Mouse (Mus musculus): ENCODE measurements around the gene Dgke. TPM values are rescaled to one million over a fixed set of nuclear protein-coding genes. Genes with fewer than 3 reads are reported as not detected.

The Dgke gene
- polyA plus RNA-seq, 1 experiment from 2014 or later = 1.9 TPM

DNA sequence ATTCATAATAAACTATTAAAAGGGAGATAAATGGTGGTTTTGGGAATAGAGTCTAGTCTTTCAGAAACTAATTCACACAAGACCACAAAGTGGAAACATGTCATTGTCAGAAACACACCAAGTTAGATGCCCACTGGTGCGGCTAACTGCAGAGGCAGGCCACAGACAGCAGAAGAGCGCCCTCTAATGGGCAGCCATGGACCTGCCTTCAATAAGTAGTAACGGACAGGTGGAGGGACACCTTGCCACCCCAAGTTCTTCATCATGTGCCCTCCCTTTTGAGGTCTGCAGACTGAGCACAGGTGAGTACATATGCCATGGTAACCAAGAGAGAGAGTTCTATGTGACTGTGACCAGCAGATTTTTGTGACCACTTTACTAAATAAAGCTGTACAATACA lies 27.3 kb downstream of the Dgke start:
- Histone ChIP-seq H3K9me3 (ENCODE audit: control insufficient read depth, low read length) (no peaks in the 10 kb centered on the region), H3K4me3 (ENCODE audit: low read depth, low read length) (no peak overlapping the region), H3K4me2 (no peak overlapping the region), H3K4me1 (replicated peaks; ENCODE audit: control insufficient read depth, insufficient read depth, low read length) (no peaks in the 10 kb centered on the region), H3K9ac (ENCODE audit: low read depth, low read length) (no peak overlapping the region), H3K27ac (ENCODE audit: low read depth, low read length) (no peak overlapping the region), H3K27me3 (replicated peaks; ENCODE audit: control insufficient read depth, insufficient read depth, low read length) (no peaks in the 10 kb centered on the region), H3K36me3 (ENCODE audit: control insufficient read depth, insufficient read depth, low read length) (peaks cover 14% of the 10 kb centered on the region; the same call in 1 of the 2 replicates)
- no peak for DNase-seq (ENCODE audit: low spot score)
- WGBS = 30% methylated on average over 3 of the region's 3 CpGs
- 0 out of 2 replicates have a peak, but pooled peaks have one; percentile 43 for ATAC-seq (replicated peaks; ENCODE audit: low FRiP score)

GRCm38 (mm10) chr11:89038496-89038895 lies 28.2 kb downstream of the Dgke start:
- no peak overlapping the region for H3K4me2 ChIP-seq
- no peaks in the 10 kb centered on the region for H3K27me3 ChIP-seq (replicated peaks; ENCODE audit: control insufficient read depth, insufficient read depth, low read length)
- H3K27ac ChIP-seq (ENCODE audit: low read depth, low read length) = no peak overlapping the region
- H3K36me3 ChIP-seq (ENCODE audit: control insufficient read depth, insufficient read depth, low read length) = peaks cover 10% of the 10 kb centered on the region; the same call in 1 of the 2 replicates
- H3K4me3 ChIP-seq (ENCODE audit: low read depth, low read length) = no peak overlapping the region
- ATAC-seq (replicated peaks; ENCODE audit: low FRiP score) (no peak), DNase-seq (ENCODE audit: low spot score) (no peak)
- no peaks in the 10 kb centered on the region for H3K9me3 ChIP-seq (ENCODE audit: control insufficient read depth, low read length)
- WGBS = 89% methylated on average over 6 of the region's 6 CpGs
- H3K9ac ChIP-seq (ENCODE audit: low read depth, low read length) = no peak overlapping the region
- H3K4me1 ChIP-seq (replicated peaks; ENCODE audit: control insufficient read depth, insufficient read depth, low read length) = no peaks in the 10 kb centered on the region

GRCm38 (mm10) chr11:89035552-89035951 lies 31.1 kb downstream of the Dgke start:
- ATAC-seq (replicated peaks; ENCODE audit: low FRiP score) (no peak), DNase-seq (ENCODE audit: low spot score) (no peak)
- Histone ChIP-seq H3K36me3 (ENCODE audit: control insufficient read depth, insufficient read depth, low read length) (peaks cover 7% of the 10 kb centered on the region; the same call in 1 of the 2 replicates), H3K27ac (ENCODE audit: low read depth, low read length) (no peak overlapping the region), H3K9ac (ENCODE audit: low read depth, low read length) (no peak overlapping the region), H3K4me3 (ENCODE audit: low read depth, low read length) (no peak overlapping the region), H3K4me2 (no peak overlapping the region), H3K4me1 (replicated peaks; ENCODE audit: control insufficient read depth, insufficient read depth, low read length) (no peaks in the 10 kb centered on the region), H3K27me3 (replicated peaks; ENCODE audit: control insufficient read depth, insufficient read depth, low read length) (no peaks in the 10 kb centered on the region), H3K9me3 (ENCODE audit: control insufficient read depth, low read length) (no peaks in the 10 kb centered on the region)
- 86% methylated on average over 3 of the region's 3 CpGs for WGBS

DNA sequence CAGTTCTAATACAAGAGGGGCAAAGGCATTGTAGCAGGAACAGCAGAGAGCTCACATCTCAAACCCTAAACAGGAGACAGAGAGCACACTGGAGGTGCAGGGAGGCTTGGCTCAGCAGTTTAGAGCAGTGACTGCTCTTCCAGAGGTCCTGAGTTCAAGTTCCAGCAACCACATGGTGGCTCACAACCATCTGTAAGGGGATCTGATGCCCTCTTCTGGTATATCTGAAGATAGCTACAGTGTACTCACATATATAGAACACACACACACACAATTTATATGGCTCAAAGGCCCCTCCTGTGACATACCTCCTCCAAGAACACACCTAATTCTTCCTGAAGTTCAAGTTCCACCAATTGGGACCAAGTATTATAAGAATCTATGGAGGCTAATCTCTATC lies 32.1 kb downstream of the Dgke start:
- Histone ChIP-seq H3K27ac (ENCODE audit: low read depth, low read length) (no peak overlapping the region), H3K27me3 (replicated peaks; ENCODE audit: control insufficient read depth, insufficient read depth, low read length) (no peaks in the 10 kb centered on the region), H3K9me3 (ENCODE audit: control insufficient read depth, low read length) (no peaks in the 10 kb centered on the region), H3K4me2 (no peak overlapping the region), H3K9ac (ENCODE audit: low read depth, low read length) (no peak overlapping the region), H3K36me3 (ENCODE audit: control insufficient read depth, insufficient read depth, low read length) (0 out of 2 replicates have a peak, but pooled peaks cover 3% of the 10 kb centered on the region), H3K4me3 (ENCODE audit: low read depth, low read length) (no peak overlapping the region), H3K4me1 (replicated peaks; ENCODE audit: control insufficient read depth, insufficient read depth, low read length) (no peaks in the 10 kb centered on the region)
- ATAC-seq (replicated peaks; ENCODE audit: low FRiP score) = no peak
- no peak for DNase-seq (ENCODE audit: low spot score)

DNA sequence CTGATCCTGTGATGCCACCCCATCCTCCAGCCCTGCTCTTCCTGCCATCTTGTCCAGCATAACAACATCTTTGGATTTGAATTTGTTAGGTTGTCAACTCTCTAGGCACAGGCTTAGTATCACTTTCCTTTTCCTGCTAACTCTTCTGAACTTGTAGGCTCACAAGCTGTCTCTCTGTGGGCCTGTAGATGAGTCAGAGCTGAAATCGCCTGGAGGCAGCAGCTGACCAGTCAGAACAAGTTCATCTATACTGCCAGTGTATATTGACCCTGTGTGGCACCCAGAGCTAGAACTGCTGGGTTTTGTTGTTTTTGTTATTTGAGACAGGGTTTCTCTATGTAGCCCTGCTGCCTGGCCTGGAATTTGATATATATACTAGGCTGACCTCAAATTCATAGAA lies 35.5 kb downstream of the Dgke start:
- H3K36me3 ChIP-seq (ENCODE audit: control insufficient read depth, insufficient read depth, low read length) = no peaks in the 10 kb centered on the region
- H3K4me1 ChIP-seq (replicated peaks; ENCODE audit: control insufficient read depth, insufficient read depth, low read length) = peaks cover 18% of the 10 kb centered on the region
- no peak for DNase-seq (ENCODE audit: low spot score)
- no peak overlapping the region for H3K4me3 ChIP-seq (ENCODE audit: low read depth, low read length)
- no peak overlapping the region for H3K4me2 ChIP-seq
- H3K27ac ChIP-seq (ENCODE audit: low read depth, low read length) = no peak overlapping the region
- WGBS = 77% methylated on average over 1 of the region's 1 CpGs
- no peaks in the 10 kb centered on the region for H3K27me3 ChIP-seq (replicated peaks; ENCODE audit: control insufficient read depth, insufficient read depth, low read length)
- no peaks in the 10 kb centered on the region for H3K9me3 ChIP-seq (ENCODE audit: control insufficient read depth, low read length)
- no peak for ATAC-seq (replicated peaks; ENCODE audit: low FRiP score)
- H3K9ac ChIP-seq (ENCODE audit: low read depth, low read length) = no peak overlapping the region

- Histone ChIP-seq H3K9ac (ENCODE audit: low read depth, low read length) (no peak overlapping the region), H3K27me3 (replicated peaks; ENCODE audit: control insufficient read depth, insufficient read depth, low read length) (no peaks in the 10 kb centered on the region), H3K9me3 (ENCODE audit: control insufficient read depth, low read length) (no peaks in the 10 kb centered on the region), H3K27ac (ENCODE audit: low read depth, low read length) (no peak overlapping the region), H3K4me3 (ENCODE audit: low read depth, low read length) (no peak overlapping the region), H3K36me3 (ENCODE audit: control insufficient read depth, insufficient read depth, low read length) (no peaks in the 10 kb centered on the region), H3K4me2 (no peak overlapping the region), H3K4me1 (replicated peaks; ENCODE audit: control insufficient read depth, insufficient read depth, low read length) (peaks cover 18% of the 10 kb centered on the region)
- ATAC-seq (replicated peaks; ENCODE audit: low FRiP score) (no peak), DNase-seq (ENCODE audit: low spot score) (no peak)
- 91% methylated on average over 6 of the region's 6 CpGs for WGBS
These were observed 36.1 kb downstream of the Dgke start for GRCm38 (mm10) chr11:89030552-89030951.

DNA sequence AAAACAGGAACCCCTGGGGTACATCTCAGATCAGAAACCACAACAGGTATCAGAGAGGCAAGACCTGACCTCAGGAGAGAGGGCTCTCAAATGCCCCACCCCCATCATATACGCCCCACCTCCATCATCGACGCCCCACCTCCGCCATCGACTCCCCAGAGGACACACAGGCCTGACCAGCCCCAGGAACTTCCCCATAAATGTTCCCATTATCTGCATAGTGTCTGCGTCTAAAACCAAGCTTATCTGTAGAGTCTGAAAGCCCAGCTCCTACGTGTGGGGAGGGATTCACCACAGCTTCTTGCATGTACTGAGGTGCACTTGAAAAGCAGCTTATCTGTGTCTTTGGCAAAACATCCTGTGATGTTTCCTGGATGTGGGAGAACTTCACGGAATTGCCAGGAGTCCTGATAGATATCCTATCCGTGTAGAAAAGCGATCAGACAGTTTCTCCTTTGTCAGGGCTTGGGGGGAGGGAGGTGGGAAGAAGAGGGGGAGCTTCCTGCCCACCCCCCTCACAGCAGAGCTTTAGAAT lies 37.7 kb downstream of the Dgke start:
- WGBS = 16% methylated on average over 10 of the region's 10 CpGs
- no peaks in the 10 kb centered on the region for H3K27me3 ChIP-seq (replicated peaks; ENCODE audit: control insufficient read depth, insufficient read depth, low read length)
- no peaks in the 10 kb centered on the region for H3K9me3 ChIP-seq (ENCODE audit: control insufficient read depth, low read length)
- H3K4me2 ChIP-seq = 0 out of 2 replicates have a peak overlapping the region, but pooled peaks have one; percentile 0
- DNase-seq (ENCODE audit: low spot score) = peak; percentile 48
- H3K4me1 ChIP-seq (replicated peaks; ENCODE audit: control insufficient read depth, insufficient read depth, low read length) = peaks cover 21% of the 10 kb centered on the region
- ATAC-seq (replicated peaks; ENCODE audit: low FRiP score) = peak; percentile 83
- no peaks in the 10 kb centered on the region for H3K36me3 ChIP-seq (ENCODE audit: control insufficient read depth, insufficient read depth, low read length)
- H3K27ac ChIP-seq (ENCODE audit: low read depth, low read length) = peak overlapping the region; percentile 58
- H3K4me3 ChIP-seq (ENCODE audit: low read depth, low read length) = no peak overlapping the region
- H3K9ac ChIP-seq (ENCODE audit: low read depth, low read length) = no peak overlapping the region

DNA sequence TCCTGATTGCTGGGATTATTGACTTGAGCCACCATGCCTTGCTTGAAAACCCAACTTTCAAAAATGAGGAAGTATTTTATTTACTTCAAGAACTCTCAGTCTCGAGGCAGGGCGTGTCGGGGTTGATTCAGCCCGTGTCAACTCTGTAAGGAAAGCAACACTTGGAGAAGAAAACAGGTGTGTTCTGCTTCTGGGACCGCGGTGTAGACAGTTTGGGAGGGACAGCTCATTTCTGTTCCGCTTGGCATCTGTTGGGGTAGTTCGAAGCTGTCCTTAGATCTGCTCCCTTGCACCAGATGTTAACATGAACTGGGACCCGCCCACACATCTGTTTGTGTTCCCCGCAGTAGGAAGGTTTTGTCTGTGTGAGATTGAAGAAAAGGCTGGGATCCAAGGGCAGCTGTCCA lies 38.7 kb downstream of the Dgke start:
- Histone ChIP-seq H3K9ac (ENCODE audit: low read depth, low read length) (no peak overlapping the region), H3K4me2 (peak overlapping the region; percentile 35), H3K9me3 (ENCODE audit: control insufficient read depth, low read length) (no peaks in the 10 kb centered on the region), H3K4me1 (replicated peaks; ENCODE audit: control insufficient read depth, insufficient read depth, low read length) (peaks cover 21% of the 10 kb centered on the region), H3K27me3 (replicated peaks; ENCODE audit: control insufficient read depth, insufficient read depth, low read length) (no peaks in the 10 kb centered on the region), H3K4me3 (ENCODE audit: low read depth, low read length) (no peak overlapping the region), H3K27ac (ENCODE audit: low read depth, low read length) (0 out of 2 replicates have a peak overlapping the region, but pooled peaks have one; percentile 8), H3K36me3 (ENCODE audit: control insufficient read depth, insufficient read depth, low read length) (no peaks in the 10 kb centered on the region)
- DNase-seq (ENCODE audit: low spot score) (no peak), ATAC-seq (replicated peaks; ENCODE audit: low FRiP score) (no peak; the same call in 1 of the 2 replicates)
- WGBS = 53% methylated on average over 10 of the region's 10 CpGs

- Histone ChIP-seq H3K9ac (ENCODE audit: low read depth, low read length) (no peak overlapping the region), H3K27me3 (replicated peaks; ENCODE audit: control insufficient read depth, insufficient read depth, low read length) (no peaks in the 10 kb centered on the region), H3K4me1 (replicated peaks; ENCODE audit: control insufficient read depth, insufficient read depth, low read length) (peaks cover 35% of the 10 kb centered on the region), H3K4me3 (ENCODE audit: low read depth, low read length) (no peak overlapping the region), H3K36me3 (ENCODE audit: control insufficient read depth, insufficient read depth, low read length) (no peaks in the 10 kb centered on the region), H3K27ac (ENCODE audit: low read depth, low read length) (no peak overlapping the region), H3K9me3 (ENCODE audit: control insufficient read depth, low read length) (no peaks in the 10 kb centered on the region), H3K4me2 (no peak overlapping the region)
- ATAC-seq (replicated peaks; ENCODE audit: low FRiP score) (no peak), DNase-seq (ENCODE audit: low spot score) (no peak)
- 91% methylated on average over 3 of the region's 3 CpGs for WGBS
These were observed 40.5 kb downstream of the Dgke start for GRCm38 (mm10) chr11:89026117-89026516.

Data from liver, embryonic 11.5 days (tissue).